Mouse (Mus musculus) liver, embryonic 14 days (tissue): Measurements from ENCODE around the gene 8030474K03Rik. TPM values are rescaled to one million over a fixed set of nuclear protein-coding genes. Genes with fewer than 3 reads are reported as not detected.

Source experiments
- polyA plus RNA-seq: library from polyadenylated mRNA; depleted of rRNA; stranded (reverse); fragments of >200 nt; gene quantifications from 2 replicates; pipeline ENCODE4 v1.2.3, GENCODE M21; 2012; rRNA removed

8030474K03Rik gene
- polyA plus RNA-seq: 0.10 and 0.20 TPM in 2 replicates

GRCm38 (mm10) chrX:101794342-101794741, at the start of gene 8030474K03Rik, which contains the start of gene Gm4779:
Gene 8030474K03Rik (plus strand): TSS chrX:101794656.
Gene Gm4779 (minus strand): TSS chrX:101794423.

Other genes starting within 250 kb of the 8030474K03Rik start
- gene Ogt, start 154.6 kb upstream of the 8030474K03Rik start, polyA plus RNA-seq: 53.8 and 64.5 TPM in 2 replicates
- 0.19 and 0.27 TPM in 2 replicates for gene Cxcr3, start 60.4 kb upstream of the 8030474K03Rik start, polyA plus RNA-seq
- gene Gm4779, start 233 bp upstream of the 8030474K03Rik start, polyA plus RNA-seq: 0.20 and 0.26 TPM in 2 replicates
- 0.37 and 0.38 TPM in 2 replicates for gene Nhsl2, start 54.7 kb downstream of the 8030474K03Rik start, polyA plus RNA-seq